Mouse (Mus musculus): ENCODE data around the gene Csnk1g2. TPM values are rescaled to one million over a fixed set of nuclear protein-coding genes. Genes with fewer than 3 reads are reported as not detected.

The Csnk1g2 gene
- polyA plus RNA-seq, 1 experiment from 2014 or later: 117 TPM

GRCm38 (mm10) chr10:80619465-80620244 is 3.0 kb upstream of the Csnk1g2 start:
- H3K27me3 ChIP-seq (ENCODE audit: control insufficient read depth, insufficient read depth, low read length): no peaks in the 10 kb centered on the region
- WGBS: 33% methylated on average over 8 of the region's 8 CpGs
- H3K4me1 ChIP-seq (ENCODE audit: control insufficient read depth, insufficient read depth, low read length): peaks cover 14% of the 10 kb centered on the region
- no peak overlapping the region for H3K4me2 ChIP-seq (ENCODE audit: low read depth)
- H3K36me3 ChIP-seq (ENCODE audit: control insufficient read depth, insufficient read depth, low read length): peaks cover 7% of the 10 kb centered on the region
- no peak overlapping the region for H3K27ac ChIP-seq (ENCODE audit: low read depth, low read length)
- ATAC-seq (ENCODE audit: insufficient read depth, low FRiP score, low TSS enrichment): no peak
- no peaks in the 10 kb centered on the region for H3K9me3 ChIP-seq (ENCODE audit: control insufficient read depth, low read length)
- DNase-seq (ENCODE audit: low spot score): no peak
- H3K9ac ChIP-seq (ENCODE audit: low read length): no peak overlapping the region
- H3K4me3 ChIP-seq (ENCODE audit: low read depth, low read length): no peak overlapping the region

GRCm38 (mm10) chr10:80620365-80620764 is 2.3 kb upstream of the Csnk1g2 start:
- ATAC-seq (ENCODE audit: insufficient read depth, low FRiP score, low TSS enrichment) (no peak), DNase-seq (ENCODE audit: low spot score) (no peak)
- Histone ChIP-seq H3K4me2 (ENCODE audit: low read depth) (no peak overlapping the region), H3K27ac (ENCODE audit: low read depth, low read length) (no peak overlapping the region), H3K9me3 (ENCODE audit: control insufficient read depth, low read length) (no peaks in the 10 kb centered on the region), H3K4me3 (ENCODE audit: low read depth, low read length) (no peak overlapping the region), H3K36me3 (ENCODE audit: control insufficient read depth, insufficient read depth, low read length) (peaks cover 1% of the 10 kb centered on the region; the same call in 1 of the 2 replicates), H3K9ac (ENCODE audit: low read length) (no peak overlapping the region), H3K4me1 (ENCODE audit: control insufficient read depth, insufficient read depth, low read length) (peaks cover 14% of the 10 kb centered on the region), H3K27me3 (ENCODE audit: control insufficient read depth, insufficient read depth, low read length) (no peaks in the 10 kb centered on the region)
- 81% methylated on average over 9 of the region's 9 CpGs for WGBS

- Histone ChIP-seq H3K4me2 (ENCODE audit: low read depth) (peak overlapping the region; percentile 70), H3K36me3 (ENCODE audit: control insufficient read depth, insufficient read depth, low read length) (no peaks in the 10 kb centered on the region; the same call in 1 of the 2 replicates), H3K4me3 (ENCODE audit: low read depth, low read length) (peak overlapping the region; percentile 94), H3K4me1 (ENCODE audit: control insufficient read depth, insufficient read depth, low read length) (peaks cover 14% of the 10 kb centered on the region), H3K9ac (ENCODE audit: low read length) (peak overlapping the region; percentile 35), H3K9me3 (ENCODE audit: control insufficient read depth, low read length) (no peaks in the 10 kb centered on the region), H3K27me3 (ENCODE audit: control insufficient read depth, insufficient read depth, low read length) (no peaks in the 10 kb centered on the region), H3K27ac (ENCODE audit: low read depth, low read length) (peak overlapping the region; percentile 29; the same call in 1 of the 2 replicates)
- 54% methylated on average over 16 of the region's 16 CpGs for WGBS
- DNase-seq (ENCODE audit: low spot score) (no peak), ATAC-seq (ENCODE audit: insufficient read depth, low FRiP score, low TSS enrichment) (no peak)
Measured at GRCm38 (mm10) chr10:80620796-80621689, 1.6 kb upstream of the Csnk1g2 start.

- WGBS: 4% methylated on average over 9 of the region's 9 CpGs
- H3K4me2 ChIP-seq (ENCODE audit: low read depth): peak overlapping the region; percentile 70
- DNase-seq (ENCODE audit: low spot score) (no peak), ATAC-seq (ENCODE audit: insufficient read depth, low FRiP score, low TSS enrichment) (no peak; the same call in 1 of the 2 replicates)
- no peaks in the 10 kb centered on the region for H3K9me3 ChIP-seq (ENCODE audit: control insufficient read depth, low read length)
- H3K27ac ChIP-seq (ENCODE audit: low read depth, low read length): 0 out of 2 replicates have a peak overlapping the region, but pooled peaks have one; percentile 29
- H3K9ac ChIP-seq (ENCODE audit: low read length): peak overlapping the region; percentile 35; the same call in 1 of the 2 replicates
- H3K4me3 ChIP-seq (ENCODE audit: low read depth, low read length): peak overlapping the region; percentile 94
- no peaks in the 10 kb centered on the region; the same call in 1 of the 2 replicates for H3K36me3 ChIP-seq (ENCODE audit: control insufficient read depth, insufficient read depth, low read length)
- H3K4me1 ChIP-seq (ENCODE audit: control insufficient read depth, insufficient read depth, low read length): peaks cover 14% of the 10 kb centered on the region
- no peaks in the 10 kb centered on the region for H3K27me3 ChIP-seq (ENCODE audit: control insufficient read depth, insufficient read depth, low read length)
Measured at GRCm38 (mm10) chr10:80621690-80621939, 1.0 kb upstream of the Csnk1g2 start.

GRCm38 (mm10) chr10:80621940-80622660 is 538 bp upstream of the Csnk1g2 start:
- ATAC-seq (ENCODE audit: insufficient read depth, low FRiP score, low TSS enrichment): peak; percentile 92
- H3K9me3 ChIP-seq (ENCODE audit: control insufficient read depth, low read length): no peaks in the 10 kb centered on the region
- H3K4me1 ChIP-seq (ENCODE audit: control insufficient read depth, insufficient read depth, low read length): peaks cover 14% of the 10 kb centered on the region

GRCm38 (mm10) chr10:80623457-80624191 is 986 bp downstream of the Csnk1g2 start:
- no peaks in the 10 kb centered on the region for H3K9me3 ChIP-seq (ENCODE audit: control insufficient read depth, low read length)
- peak overlapping the region; percentile 94 for H3K4me3 ChIP-seq (ENCODE audit: low read depth, low read length)
- peak overlapping the region; percentile 71 for H3K4me2 ChIP-seq (ENCODE audit: low read depth)
- peaks cover 19% of the 10 kb centered on the region for H3K4me1 ChIP-seq (ENCODE audit: control insufficient read depth, insufficient read depth, low read length)
- no peaks in the 10 kb centered on the region for H3K27me3 ChIP-seq (ENCODE audit: control insufficient read depth, insufficient read depth, low read length)
- peak; percentile 69 for DNase-seq (ENCODE audit: low spot score)
- ATAC-seq (ENCODE audit: insufficient read depth, low FRiP score, low TSS enrichment): no peak
- peak overlapping the region; percentile 82 for H3K9ac ChIP-seq (ENCODE audit: low read length)
- 0 out of 2 replicates have a peak overlapping the region, but pooled peaks have one; percentile 27 for H3K27ac ChIP-seq (ENCODE audit: low read depth, low read length)
- 14% methylated on average over 15 of the region's 15 CpGs for WGBS
- H3K36me3 ChIP-seq (ENCODE audit: control insufficient read depth, insufficient read depth, low read length): no peaks in the 10 kb centered on the region

More at GRCm38 (mm10) chr10:80621940-80622660, 538 bp upstream of the Csnk1g2 start:
- Histone ChIP-seq H3K27me3 (ENCODE audit: control insufficient read depth, insufficient read depth, low read length) (no peaks in the 10 kb centered on the region), H3K36me3 (ENCODE audit: control insufficient read depth, insufficient read depth, low read length) (no peaks in the 10 kb centered on the region), H3K4me2 (ENCODE audit: low read depth) (peak overlapping the region; percentile 71), H3K9ac (ENCODE audit: low read length) (peak overlapping the region; percentile 82), H3K4me3 (ENCODE audit: low read depth, low read length) (peak overlapping the region; percentile 94), H3K27ac (ENCODE audit: low read depth, low read length) (peak overlapping the region; percentile 91)
- under 1% methylated on average over 64 of the region's 64 CpGs for WGBS
- DNase-seq (ENCODE audit: low spot score): peak; percentile 100

GRCm38 (mm10) chr10:80625764-80626163 is 3.1 kb downstream of the Csnk1g2 start:
- peaks cover 2% of the 10 kb centered on the region; the same call in 1 of the 2 replicates for H3K36me3 ChIP-seq (ENCODE audit: control insufficient read depth, insufficient read depth, low read length)
- H3K27ac ChIP-seq (ENCODE audit: low read depth, low read length): no peak overlapping the region
- ATAC-seq (ENCODE audit: insufficient read depth, low FRiP score, low TSS enrichment) (no peak), DNase-seq (ENCODE audit: low spot score) (no peak)
- H3K27me3 ChIP-seq (ENCODE audit: control insufficient read depth, insufficient read depth, low read length): no peaks in the 10 kb centered on the region
- H3K4me1 ChIP-seq (ENCODE audit: control insufficient read depth, insufficient read depth, low read length): peaks cover 19% of the 10 kb centered on the region
- H3K9ac ChIP-seq (ENCODE audit: low read length): no peak overlapping the region
- 93% methylated on average over 4 of the region's 4 CpGs for WGBS
- no peak overlapping the region for H3K4me2 ChIP-seq (ENCODE audit: low read depth)
- no peaks in the 10 kb centered on the region for H3K9me3 ChIP-seq (ENCODE audit: control insufficient read depth, low read length)
- no peak overlapping the region for H3K4me3 ChIP-seq (ENCODE audit: low read depth, low read length)

GRCm38 (mm10) chr10:80627685-80628084 is 5.0 kb downstream of the Csnk1g2 start:
- H3K4me3 ChIP-seq (ENCODE audit: low read depth, low read length): no peak overlapping the region
- no peak overlapping the region for H3K4me2 ChIP-seq (ENCODE audit: low read depth)
- H3K27me3 ChIP-seq (ENCODE audit: control insufficient read depth, insufficient read depth, low read length): no peaks in the 10 kb centered on the region
- peaks cover 17% of the 10 kb centered on the region for H3K4me1 ChIP-seq (ENCODE audit: control insufficient read depth, insufficient read depth, low read length)
- H3K27ac ChIP-seq (ENCODE audit: low read depth, low read length): no peak overlapping the region
- no peak for ATAC-seq (ENCODE audit: insufficient read depth, low FRiP score, low TSS enrichment)
- no peak overlapping the region for H3K9ac ChIP-seq (ENCODE audit: low read length)
- DNase-seq (ENCODE audit: low spot score): no peak
- H3K36me3 ChIP-seq (ENCODE audit: control insufficient read depth, insufficient read depth, low read length): peaks cover 4% of the 10 kb centered on the region; the same call in 1 of the 2 replicates
- WGBS: 52% methylated on average over 2 of the region's 2 CpGs
- H3K9me3 ChIP-seq (ENCODE audit: control insufficient read depth, low read length): no peaks in the 10 kb centered on the region
